Mouse (Mus musculus) splenic B cell, adult 2 months (primary cell): ENCODE data around the gene Chrna9.
A peak's percentile ranks its signal among the peaks of the same experiment; 100 is the strongest.

Experiments
- DNase-seq: peaks from one replicate; pipeline ENCODE4 v3.0.0-alpha.2; 2011; ENCODE audit warnings: low read depth, low spot score
- H3K27me3 ChIP-seq: 2 replicates; pipeline ENCODE4 v1.6.1; 2012; ENCODE audit warnings: mild to moderate bottlenecking, low read length, moderate library complexity, mixed read lengths; ENCODE audit not compliant: control insufficient read depth, poor library complexity, insufficient read depth, severe bottlenecking
- H3K36me3 ChIP-seq: 2 replicates; pipeline ENCODE4 v1.6.1; 2012; ENCODE audit warnings: mild to moderate bottlenecking, low read length, moderate library complexity, mixed read lengths; ENCODE audit not compliant: control insufficient read depth, poor library complexity, insufficient read depth, severe bottlenecking

The Chrna9 gene

GRCm38 (mm10) chr5:65909321-65909720, 25.4 kb upstream of the Chrna9 start:
- no peak for DNase-seq

GRCm38 (mm10) chr5:65910398-65910797, 24.3 kb upstream of the Chrna9 start:
- Histone ChIP-seq H3K27me3 (no peaks in the 10 kb centered on the region), H3K36me3 (no peaks in the 10 kb centered on the region)
- no peak for DNase-seq

More at GRCm38 (mm10) chr5:65909321-65909720, 25.4 kb upstream of the Chrna9 start:
- no peaks in the 10 kb centered on the region for H3K27me3 ChIP-seq
- H3K36me3 ChIP-seq: no peaks in the 10 kb centered on the region

- no peaks in the 10 kb centered on the region for H3K36me3 ChIP-seq
- H3K27me3 ChIP-seq: no peaks in the 10 kb centered on the region
- DNase-seq: no peak
Measured at GRCm38 (mm10) chr5:65911676-65912075, 23.0 kb upstream of the Chrna9 start.

GRCm38 (mm10) chr5:65912201-65912600, 22.5 kb upstream of the Chrna9 start:
- DNase-seq: no peak
- Histone ChIP-seq H3K27me3 (no peaks in the 10 kb centered on the region), H3K36me3 (no peaks in the 10 kb centered on the region)

- H3K27me3 ChIP-seq: no peaks in the 10 kb centered on the region
- no peaks in the 10 kb centered on the region for H3K36me3 ChIP-seq
- no peak for DNase-seq
Measured at GRCm38 (mm10) chr5:65913126-65913525, 21.6 kb upstream of the Chrna9 start.

- Histone ChIP-seq H3K27me3 (no peaks in the 10 kb centered on the region), H3K36me3 (no peaks in the 10 kb centered on the region)
- no peak for DNase-seq
Measured at GRCm38 (mm10) chr5:65914342-65914741, 20.4 kb upstream of the Chrna9 start.

- no peaks in the 10 kb centered on the region for H3K36me3 ChIP-seq
- peak; percentile 58 for DNase-seq
Measured at GRCm38 (mm10) chr5:65916930-65917329, 17.8 kb upstream of the Chrna9 start.

GRCm38 (mm10) chr5:65918601-65919000, 16.1 kb upstream of the Chrna9 start:
- no peak for DNase-seq

More at GRCm38 (mm10) chr5:65916930-65917329, 17.8 kb upstream of the Chrna9 start:
- H3K27me3 ChIP-seq: no peaks in the 10 kb centered on the region

GRCm38 (mm10) chr5:65919326-65919725, 15.4 kb upstream of the Chrna9 start:
- peak; percentile 80 for DNase-seq
- Histone ChIP-seq H3K36me3 (no peaks in the 10 kb centered on the region), H3K27me3 (no peaks in the 10 kb centered on the region)

More at GRCm38 (mm10) chr5:65918601-65919000, 16.1 kb upstream of the Chrna9 start:
- no peaks in the 10 kb centered on the region for H3K27me3 ChIP-seq
- H3K36me3 ChIP-seq: no peaks in the 10 kb centered on the region

- DNase-seq: no peak
- no peaks in the 10 kb centered on the region for H3K27me3 ChIP-seq
- no peaks in the 10 kb centered on the region for H3K36me3 ChIP-seq
Measured at GRCm38 (mm10) chr5:65919904-65920303, 14.8 kb upstream of the Chrna9 start.

- no peaks in the 10 kb centered on the region for H3K27me3 ChIP-seq
- H3K36me3 ChIP-seq: no peaks in the 10 kb centered on the region
- no peak for DNase-seq
Measured at GRCm38 (mm10) chr5:65920701-65921426, 13.9 kb upstream of the Chrna9 start.

- no peaks in the 10 kb centered on the region for H3K36me3 ChIP-seq
- H3K27me3 ChIP-seq: no peaks in the 10 kb centered on the region
- DNase-seq: no peak
Measured at GRCm38 (mm10) chr5:65921477-65922138, 13.1 kb upstream of the Chrna9 start.

GRCm38 (mm10) chr5:65926666-65927065, 8.1 kb upstream of the Chrna9 start:
- DNase-seq: no peak
- no peaks in the 10 kb centered on the region for H3K36me3 ChIP-seq
- no peaks in the 10 kb centered on the region for H3K27me3 ChIP-seq

- Histone ChIP-seq H3K27me3 (no peaks in the 10 kb centered on the region), H3K36me3 (no peaks in the 10 kb centered on the region)
- peak; percentile 89 for DNase-seq
Measured at GRCm38 (mm10) chr5:65929162-65929561, 5.6 kb upstream of the Chrna9 start.

GRCm38 (mm10) chr5:65930171-65930570, 4.5 kb upstream of the Chrna9 start:
- DNase-seq: no peak
- H3K27me3 ChIP-seq: no peaks in the 10 kb centered on the region
- no peaks in the 10 kb centered on the region for H3K36me3 ChIP-seq
